Mouse (Mus musculus): ENCODE results near the gene Zfp9.

DNA sequence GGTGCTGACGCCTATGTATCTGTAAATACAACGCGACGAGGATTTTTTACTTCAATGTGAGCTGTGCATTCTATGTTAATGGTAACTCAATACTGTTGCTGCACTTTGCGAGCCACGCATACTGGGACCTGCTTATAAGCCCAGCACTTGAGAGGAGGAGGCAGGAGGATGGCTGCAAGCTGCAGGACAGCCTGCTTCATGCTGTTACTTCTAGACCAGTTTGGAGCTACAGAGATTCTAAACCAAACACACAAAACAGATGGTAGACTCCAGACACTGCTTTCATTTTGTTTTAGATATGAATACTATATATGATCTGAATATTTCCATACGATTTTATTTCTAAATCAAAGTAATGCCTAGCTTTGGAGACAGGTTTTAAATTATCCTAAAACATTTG lies 41.5 kb upstream of the Zfp9 start:
- TF ChIP-seq NANOG (IDR thresholded peaks at IDR 0.05; ENCODE audit: borderline replicate concordance, low read length) (no peak), CTCF (conservative IDR thresholded peaks at IDR 0.05; ENCODE audit: low read length) (no peak)
